Mouse (Mus musculus): ENCODE results near the gene Olfr477.
"Not testable (repeated sequence)": the region's sequence is repeated elsewhere in the genome, so short reads cannot be mapped to it uniquely, and the experiment has no call there.

Olfr477 gene

GRCm38 (mm10) chr7:107986393-107986792 lies at the start of gene Olfr477:
Gene Olfr477 (plus strand): TSS chr7:107986693.
- no peak for DNase-seq (ENCODE audit: low read depth)

DNA sequence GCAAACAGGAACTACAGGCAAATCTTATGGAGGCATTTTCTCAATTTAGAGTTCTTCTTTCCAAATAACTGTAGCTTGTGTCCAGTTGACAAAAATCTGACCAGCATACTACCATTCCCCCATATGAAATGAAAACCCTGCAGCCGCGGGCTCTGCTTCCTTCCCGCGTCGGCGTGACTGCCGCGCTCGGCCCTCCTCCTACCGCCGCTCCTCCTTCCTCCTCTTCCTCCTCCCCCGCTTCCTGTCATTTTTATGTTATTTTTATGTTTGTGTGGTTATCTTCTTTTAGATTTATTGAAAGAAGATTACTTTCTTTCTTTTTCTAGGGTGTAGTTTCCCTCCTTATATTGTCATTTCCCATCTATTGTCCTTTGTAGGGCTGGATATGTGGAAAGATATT lies 34.0 kb upstream of the Olfr477 start:
- DNase-seq (ENCODE audit: low read depth), result not testable (repeated sequence)

- DNase-seq (ENCODE audit: low read depth), result no peak
These were observed 32.1 kb upstream of the Olfr477 start, which contains the start of gene Olfr474 for GRCm38 (mm10) chr7:107954343-107954742. Gene Olfr474 (plus strand): TSS chr7:107954643.

DNA sequence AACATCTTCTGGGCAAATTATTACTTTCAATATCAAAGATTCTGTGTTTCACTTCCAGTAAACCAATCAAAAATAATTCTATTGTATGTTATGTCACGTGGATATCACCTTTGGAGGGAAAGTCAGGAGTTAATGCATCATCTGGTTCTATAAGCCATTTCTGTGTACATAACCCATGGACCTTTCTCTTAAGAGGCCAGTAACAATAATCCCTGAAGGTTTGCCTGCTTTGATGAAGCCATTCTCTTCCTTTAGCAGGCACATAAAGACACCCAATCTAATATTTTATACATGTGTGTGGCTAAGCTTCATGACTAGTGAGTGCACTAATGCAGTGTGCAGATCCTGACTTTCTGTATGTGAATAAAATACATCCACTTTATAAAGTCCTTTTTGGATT lies 22.0 kb upstream of the Olfr477 start, which contains the start of gene Olfr476:
TSS of gene Olfr476 (plus strand) at position 301 of the 400 bp plus-strand sequence.
- no peak for DNase-seq (ENCODE audit: low read depth)

DNA sequence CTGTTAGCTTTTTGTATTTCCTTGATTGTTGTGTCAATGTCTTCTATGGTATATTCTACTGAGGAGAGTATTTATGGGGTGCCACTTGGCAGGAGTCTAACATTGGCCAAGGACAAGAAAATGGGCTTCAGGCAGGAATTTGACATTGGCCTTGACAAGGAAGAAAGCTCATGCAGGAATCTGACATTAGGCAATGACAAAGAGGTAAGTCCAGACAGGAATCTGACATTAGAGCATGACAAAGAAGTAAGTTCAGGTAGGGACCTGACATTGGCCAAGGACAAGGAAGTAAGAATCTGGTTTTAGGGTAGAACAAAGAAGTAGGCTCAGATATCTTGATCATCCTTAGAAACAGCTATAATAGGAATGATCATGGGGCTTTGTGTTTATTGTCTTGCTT lies 27.8 kb downstream of the Olfr477 start:
- DNase-seq (ENCODE audit: low read depth), result not testable (repeated sequence)

- no peak for DNase-seq (ENCODE audit: low read depth)
These were observed 47.4 kb downstream of the Olfr477 start, which contains the start of gene Olfr478 for GRCm38 (mm10) chr7:108033889-108034288. Gene Olfr478 (minus strand): TSS chr7:108033989.

Measured in c-Kit-positive CD71-negative TER-119-negative erythroid progenitor cells, embryonic 14.5 days (primary cell).